Mouse (Mus musculus): ENCODE results near the gene Ssbp4. TPM values are rescaled to one million over a fixed set of nuclear protein-coding genes. Genes with fewer than 3 reads are reported as not detected.
A peak's percentile ranks its signal among the peaks of the same experiment; 100 is the strongest.

The Ssbp4 gene
- total and polyA plus RNA-seq, 2 experiments from 2014 or later: 57.3 to 107 TPM

- WGBS: 29% methylated on average over 9 of the region's 10 CpGs
- Histone ChIP-seq H3K4me3 (ENCODE audit: low read depth, low read length) (0 out of 2 replicates have a peak overlapping the region, but pooled peaks have one; percentile 18), H3K4me2 (ENCODE audit: low read depth, low read length) (peak overlapping the region; percentile 45), H3K27me3 (ENCODE audit: control insufficient read depth, insufficient read depth, low read length) (no peaks in the 10 kb centered on the region), H3K9me3 (replicated peaks; ENCODE audit: control insufficient read depth, low read length) (no peaks in the 10 kb centered on the region), H3K9ac (replicated peaks; ENCODE audit: low read depth, low read length) (no peak overlapping the region), H3K27ac (ENCODE audit: low read depth) (peak overlapping the region; percentile 69), H3K36me3 (replicated peaks; ENCODE audit: control insufficient read depth, insufficient read depth, low read length) (0 out of 2 replicates have a peak, but pooled peaks cover 5% of the 10 kb centered on the region), H3K4me1 (ENCODE audit: control insufficient read depth, insufficient read depth) (peaks cover 14% of the 10 kb centered on the region)
- TF ChIP-seq EP300 (IDR thresholded peaks at IDR 0.05; ENCODE audit: low read depth): no peak
- TF ChIP-seq CTCF (IDR thresholded peaks at IDR 0.05; ENCODE audit: low read depth): no peak
- ATAC-seq (ENCODE audit: insufficient read depth, low read depth) (peak; percentile 9; the same call in 1 of the 2 replicates), DNase-seq (ENCODE audit: low spot score) (peak; percentile 35)
Observed at GRCm38 (mm10) chr8:70600473-70601270, 8.0 kb downstream of the Ssbp4 start.

GRCm38 (mm10) chr8:70599507-70600290 lies 9.0 kb downstream of the Ssbp4 start:
- 89% methylated on average over 12 of the region's 12 CpGs for WGBS
- Histone ChIP-seq H3K36me3 (replicated peaks; ENCODE audit: control insufficient read depth, insufficient read depth, low read length) (0 out of 2 replicates have a peak, but pooled peaks cover 5% of the 10 kb centered on the region), H3K4me3 (ENCODE audit: low read depth, low read length) (no peak overlapping the region), H3K9ac (replicated peaks; ENCODE audit: low read depth, low read length) (no peak overlapping the region), H3K27me3 (ENCODE audit: control insufficient read depth, insufficient read depth, low read length) (no peaks in the 10 kb centered on the region), H3K4me1 (ENCODE audit: control insufficient read depth, insufficient read depth) (peaks cover 22% of the 10 kb centered on the region), H3K4me2 (ENCODE audit: low read depth, low read length) (no peak overlapping the region), H3K27ac (ENCODE audit: low read depth) (no peak overlapping the region), H3K9me3 (replicated peaks; ENCODE audit: control insufficient read depth, low read length) (no peaks in the 10 kb centered on the region)
- no peak for ATAC-seq (ENCODE audit: insufficient read depth, low read depth)
- no peak for DNase-seq (ENCODE audit: low spot score)
- TF ChIP-seq CTCF (IDR thresholded peaks at IDR 0.05; ENCODE audit: low read depth): no peak
- TF ChIP-seq EP300 (IDR thresholded peaks at IDR 0.05; ENCODE audit: low read depth): no peak

GRCm38 (mm10) chr8:70598722-70599121 lies 9.9 kb downstream of the Ssbp4 start:
- Histone ChIP-seq H3K4me3 (ENCODE audit: low read depth, low read length) (no peak overlapping the region; the same call in 1 of the 2 replicates), H3K9me3 (replicated peaks; ENCODE audit: control insufficient read depth, low read length) (no peaks in the 10 kb centered on the region), H3K4me2 (ENCODE audit: low read depth, low read length) (peak overlapping the region; percentile 79), H3K36me3 (replicated peaks; ENCODE audit: control insufficient read depth, insufficient read depth, low read length) (0 out of 2 replicates have a peak, but pooled peaks cover 5% of the 10 kb centered on the region), H3K27ac (ENCODE audit: low read depth) (no peak overlapping the region), H3K9ac (replicated peaks; ENCODE audit: low read depth, low read length) (no peak overlapping the region), H3K4me1 (ENCODE audit: control insufficient read depth, insufficient read depth) (peaks cover 24% of the 10 kb centered on the region), H3K27me3 (ENCODE audit: control insufficient read depth, insufficient read depth, low read length) (no peaks in the 10 kb centered on the region)
- ATAC-seq (ENCODE audit: insufficient read depth, low read depth) (no peak), DNase-seq (ENCODE audit: low spot score) (no peak)
- no peak for TF ChIP-seq EP300 (IDR thresholded peaks at IDR 0.05; ENCODE audit: low read depth)
- TF ChIP-seq CTCF (IDR thresholded peaks at IDR 0.05; ENCODE audit: low read depth): no peak
- 36% methylated on average over 10 of the region's 10 CpGs for WGBS

- Histone ChIP-seq H3K4me2 (ENCODE audit: low read depth, low read length) (peak overlapping the region; percentile 79), H3K4me3 (ENCODE audit: low read depth, low read length) (peak overlapping the region; percentile 51), H3K4me1 (ENCODE audit: control insufficient read depth, insufficient read depth) (peaks cover 24% of the 10 kb centered on the region), H3K9ac (replicated peaks; ENCODE audit: low read depth, low read length) (peak overlapping the region; percentile 50), H3K9me3 (replicated peaks; ENCODE audit: control insufficient read depth, low read length) (no peaks in the 10 kb centered on the region), H3K27ac (ENCODE audit: low read depth) (no peak overlapping the region; the same call in 1 of the 2 replicates), H3K36me3 (replicated peaks; ENCODE audit: control insufficient read depth, insufficient read depth, low read length) (0 out of 2 replicates have a peak, but pooled peaks cover 5% of the 10 kb centered on the region), H3K27me3 (ENCODE audit: control insufficient read depth, insufficient read depth, low read length) (no peaks in the 10 kb centered on the region)
- peak; percentile 34 for ATAC-seq (ENCODE audit: insufficient read depth, low read depth)
- WGBS: 10% methylated on average over 29 of the region's 29 CpGs
- DNase-seq (ENCODE audit: low spot score): peak; percentile 65
- TF ChIP-seq EP300 (IDR thresholded peaks at IDR 0.05; ENCODE audit: low read depth): no peak
- TF ChIP-seq CTCF (IDR thresholded peaks at IDR 0.05; ENCODE audit: low read depth): peak; percentile 74
Observed at GRCm38 (mm10) chr8:70598283-70598682, 10.4 kb downstream of the Ssbp4 start.

- no peak for DNase-seq (ENCODE audit: low spot score)
Observed at GRCm38 (mm10) chr8:70597417-70598272, 11.0 kb downstream of the Ssbp4 start.

More at GRCm38 (mm10) chr8:70597417-70598272, 11.0 kb downstream of the Ssbp4 start:
- no peak for TF ChIP-seq EP300 (IDR thresholded peaks at IDR 0.05; ENCODE audit: low read depth)
- TF ChIP-seq CTCF (IDR thresholded peaks at IDR 0.05; ENCODE audit: low read depth): no peak
- Histone ChIP-seq H3K4me2 (ENCODE audit: low read depth, low read length) (peak overlapping the region; percentile 79), H3K27me3 (ENCODE audit: control insufficient read depth, insufficient read depth, low read length) (no peaks in the 10 kb centered on the region), H3K4me1 (ENCODE audit: control insufficient read depth, insufficient read depth) (peaks cover 24% of the 10 kb centered on the region), H3K9ac (replicated peaks; ENCODE audit: low read depth, low read length) (peak overlapping the region; percentile 50), H3K4me3 (ENCODE audit: low read depth, low read length) (peak overlapping the region; percentile 51), H3K9me3 (replicated peaks; ENCODE audit: control insufficient read depth, low read length) (no peaks in the 10 kb centered on the region), H3K36me3 (replicated peaks; ENCODE audit: control insufficient read depth, insufficient read depth, low read length) (0 out of 2 replicates have a peak, but pooled peaks cover 2% of the 10 kb centered on the region), H3K27ac (ENCODE audit: low read depth) (no peak overlapping the region; the same call in 1 of the 2 replicates)
- 26% methylated on average over 62 of the region's 68 CpGs for WGBS
- ATAC-seq (ENCODE audit: insufficient read depth, low read depth): no peak
